Mouse (Mus musculus) limb, embryonic 14.5 days (tissue): ENCODE results near the gene Samsn1. TPM values are rescaled to one million over a fixed set of nuclear protein-coding genes. Genes with fewer than 3 reads are reported as not detected.

Experiments used
- ATAC-seq: fragments of 200-750 bp; cut with Nextera tagmentation; 2 replicates; pipeline ENCODE4 v1.8.0; 2017; ENCODE audit warnings: low read depth, moderate number of reproducible peaks, moderate TSS enrichment; ENCODE audit not compliant: low FRiP score
- DNase-seq: peaks from one replicate; pipeline ENCODE4 v3.0.0-alpha.2; 2015; ENCODE audit warnings: low spot score
- H3K27ac ChIP-seq: fragments of 300-500 bp; sonication (generic); replicated peaks from 2 replicates; pipeline ENCODE4 v1.5.1; 2014; ENCODE audit warnings: low read depth, mild to moderate bottlenecking, low read length, moderate library complexity, mixed read lengths
- H3K27me3 ChIP-seq: fragments of 300-500 bp; sonication (generic); 2 replicates; pipeline ENCODE4 v1.6.1; 2014; ENCODE audit warnings: low read length, mixed read lengths; ENCODE audit not compliant: control insufficient read depth, insufficient read depth
- H3K36me3 ChIP-seq: fragments of 300-500 bp; sonication (generic); 2 replicates; pipeline ENCODE4 v1.6.1; 2014; ENCODE audit warnings: mild to moderate bottlenecking, low read length, moderate library complexity, mixed read lengths; ENCODE audit not compliant: control insufficient read depth, insufficient read depth
- H3K4me1 ChIP-seq: fragments of 300-500 bp; sonication (generic); 2 replicates; pipeline ENCODE4 v1.6.1; 2014; ENCODE audit warnings: antibody characterized with exemption, low read length, mixed read lengths; ENCODE audit not compliant: control insufficient read depth, insufficient read depth
- H3K4me2 ChIP-seq: fragments of 300-500 bp; sonication (generic); replicated peaks from 2 replicates; pipeline ENCODE4 v1.6.1; 2014; ENCODE audit warnings: low read depth, mild to moderate bottlenecking, low read length, moderate library complexity; ENCODE audit not compliant: severe bottlenecking
- H3K4me3 ChIP-seq: fragments of 300-500 bp; sonication (generic); replicated peaks from 2 replicates; pipeline ENCODE4 v1.5.1; 2014; ENCODE audit warnings: low read length
- H3K9ac ChIP-seq: fragments of 300-500 bp; sonication (generic); 2 replicates; pipeline ENCODE4 v1.6.1; 2014; ENCODE audit warnings: mild to moderate bottlenecking, low read depth, low read length, moderate library complexity; ENCODE audit not compliant: severe bottlenecking
- H3K9me3 ChIP-seq: fragments of 300-500 bp; sonication (generic); 2 replicates; pipeline ENCODE4 v1.6.1; 2016; ENCODE audit warnings: low read length; ENCODE audit not compliant: control insufficient read depth
- POLR2A ChIP-seq: fragments of 200-500 bp; IDR thresholded peaks from 2 replicates; pipeline ENCODE4 v1.8.0; 2012; ENCODE audit warnings: inconsistent platforms, mild to moderate bottlenecking, moderate library complexity, borderline replicate concordance; ENCODE audit not compliant: insufficient read depth, insufficient read length; ENCODE audit errors: extremely low read depth
- WGBS: fragments of 180-500 bp; shearing (Covaris S2); extraction: QIAGEN DNeasy Blood & Tissue Kit; methylation state at CpG from one replicate; pipeline ENCODE4 v1.1.7; 2014; 5-methylcytosine and 5-hydroxymethylcytosine counted together
- polyA plus RNA-seq, 2 experiments: library from polyadenylated mRNA; depleted of rRNA in 1 of 2; stranded (reverse) in 1 of 2; unstranded in 1 of 2; fragments of >200 nt; fragmentation: Nextera tagmentation in 1 of 2; extraction: Ambion mirVana in 1 of 2; gene quantifications; 2 replicates each; pipeline versions ENCODE4 v1.2.1 to v1.2.3; 2012 to 2014

Gene Samsn1
- polyA plus RNA-seq, 2 experiments: 3.2 to 4.1 TPM

- WGBS: 88% methylated on average over 7 of the region's 7 CpGs
- Histone ChIP-seq H3K9me3 (no peaks in the 10 kb centered on the region), H3K4me2 (no peak overlapping the region), H3K9ac (no peak overlapping the region), H3K4me3 (no peak overlapping the region), H3K27me3 (no peaks in the 10 kb centered on the region), H3K36me3 (no peaks in the 10 kb centered on the region), H3K4me1 (no peaks in the 10 kb centered on the region), H3K27ac (no peak overlapping the region)
- TF ChIP-seq POLR2A: no peak
- ATAC-seq (no peak), DNase-seq (no peak)
These were observed 61.0 kb downstream of the Samsn1 start for GRCm38 (mm10) chr16:75961036-75961435.

GRCm38 (mm10) chr16:75933357-75933756 lies 88.7 kb downstream of the Samsn1 start:
- TF ChIP-seq POLR2A: no peak
- H3K27ac ChIP-seq: no peak overlapping the region
- H3K4me2 ChIP-seq: no peak overlapping the region
- no peak overlapping the region for H3K4me3 ChIP-seq
- no peaks in the 10 kb centered on the region for H3K27me3 ChIP-seq
- no peak for DNase-seq
- H3K9me3 ChIP-seq: no peaks in the 10 kb centered on the region
- H3K9ac ChIP-seq: no peak overlapping the region
- ATAC-seq: no peak
- H3K4me1 ChIP-seq: no peaks in the 10 kb centered on the region
- H3K36me3 ChIP-seq: no peaks in the 10 kb centered on the region

- no peaks in the 10 kb centered on the region for H3K36me3 ChIP-seq
- no peak overlapping the region for H3K4me2 ChIP-seq
- DNase-seq (no peak), ATAC-seq (no peak)
- H3K4me1 ChIP-seq: no peaks in the 10 kb centered on the region
- no peak overlapping the region for H3K27ac ChIP-seq
- no peak overlapping the region for H3K9ac ChIP-seq
- no peaks in the 10 kb centered on the region for H3K9me3 ChIP-seq
- no peak overlapping the region for H3K4me3 ChIP-seq
- WGBS: 93% methylated on average over 4 of the region's 4 CpGs
- no peak for TF ChIP-seq POLR2A
- no peaks in the 10 kb centered on the region for H3K27me3 ChIP-seq
These were observed 91.9 kb downstream of the Samsn1 start for GRCm38 (mm10) chr16:75930222-75930553.

- no peak overlapping the region for H3K27ac ChIP-seq
- no peak overlapping the region for H3K9ac ChIP-seq
- H3K9me3 ChIP-seq: no peaks in the 10 kb centered on the region
- no peak for TF ChIP-seq POLR2A
- no peak for ATAC-seq
- no peaks in the 10 kb centered on the region for H3K36me3 ChIP-seq
- H3K4me3 ChIP-seq: no peak overlapping the region
- no peak for DNase-seq
- no peaks in the 10 kb centered on the region for H3K27me3 ChIP-seq
- no peak overlapping the region for H3K4me2 ChIP-seq
- H3K4me1 ChIP-seq: no peaks in the 10 kb centered on the region
- 61% methylated on average over 11 of the region's 11 CpGs for WGBS
These were observed 92.4 kb downstream of the Samsn1 start for GRCm38 (mm10) chr16:75929536-75930221.

GRCm38 (mm10) chr16:75926511-75926910 lies 95.6 kb downstream of the Samsn1 start:
- no peaks in the 10 kb centered on the region for H3K27me3 ChIP-seq
- WGBS: 81% methylated on average over 2 of the region's 2 CpGs
- no peaks in the 10 kb centered on the region for H3K36me3 ChIP-seq
- no peaks in the 10 kb centered on the region for H3K4me1 ChIP-seq
- no peaks in the 10 kb centered on the region for H3K9me3 ChIP-seq
- no peak for TF ChIP-seq POLR2A
- no peak overlapping the region for H3K4me2 ChIP-seq
- H3K27ac ChIP-seq: no peak overlapping the region
- ATAC-seq (no peak), DNase-seq (no peak)
- H3K4me3 ChIP-seq: no peak overlapping the region
- no peak overlapping the region for H3K9ac ChIP-seq

- no peak overlapping the region for H3K4me3 ChIP-seq
- no peak overlapping the region for H3K4me2 ChIP-seq
- no peaks in the 10 kb centered on the region for H3K36me3 ChIP-seq
- H3K27me3 ChIP-seq: no peaks in the 10 kb centered on the region
- no peak overlapping the region for H3K27ac ChIP-seq
- H3K4me1 ChIP-seq: no peaks in the 10 kb centered on the region
- WGBS: 88% methylated on average over 4 of the region's 4 CpGs
- H3K9me3 ChIP-seq: no peaks in the 10 kb centered on the region
- TF ChIP-seq POLR2A: no peak
- no peak for ATAC-seq
- H3K9ac ChIP-seq: no peak overlapping the region
- no peak for DNase-seq
These were observed 101.2 kb downstream of the Samsn1 start for GRCm38 (mm10) chr16:75920870-75921269.
